Mouse (Mus musculus) small intestine, adult 2 months (tissue): ENCODE measurements around the gene Cenps.

Experiments used
- CTCF ChIP-seq: fragments of 200-500 bp; IDR thresholded peaks from 2 replicates; pipeline ENCODE4 v1.5.1; 2012; ENCODE audit warnings: low read depth, mild to moderate bottlenecking, control low read depth, inconsistent platforms, low read length, moderate library complexity, mixed read lengths; ENCODE audit not compliant: insufficient replicate concordance, insufficient read length; ENCODE audit errors: extremely low read depth
- POLR2A ChIP-seq: fragments of 200-500 bp; IDR thresholded peaks from 2 replicates; pipeline ENCODE4 v1.6.1; 2012; ENCODE audit warnings: low read depth, mild to moderate bottlenecking, control low read depth, inconsistent platforms, low read length, moderate library complexity

- no peak for TF ChIP-seq CTCF
- TF ChIP-seq POLR2A = no peak
These were observed 21.8 kb upstream of the Cenps start for GRCm38 (mm10) chr4:149159203-149159602.
